Mouse (Mus musculus): Measurements from ENCODE around the gene Fbxo30.
"Not testable (repeated sequence)": the region's sequence is repeated elsewhere in the genome, so short reads cannot be mapped to it uniquely, and the experiment has no call there.

Fbxo30 gene

GRCm38 (mm10) chr10:11280578-11281463, at the start of gene Fbxo30:
Fbxo30 (plus strand) TSS chr10:11281330.
- peak; percentile 91 for DNase-seq

- DNase-seq = no peak
These were observed 47.9 kb upstream of the Fbxo30 start for GRCm38 (mm10) chr10:11233208-11233607.

- DNase-seq = not testable (repeated sequence)
These were observed 38.1 kb upstream of the Fbxo30 start for GRCm38 (mm10) chr10:11242988-11243387.

GRCm38 (mm10) chr10:11248210-11248609, 32.9 kb upstream of the Fbxo30 start:
- no peak for DNase-seq

- DNase-seq = no peak
These were observed 30.7 kb upstream of the Fbxo30 start for GRCm38 (mm10) chr10:11250247-11250997.

- DNase-seq = not testable (repeated sequence)
These were observed 27.5 kb upstream of the Fbxo30 start for GRCm38 (mm10) chr10:11253581-11253980.

- DNase-seq = no peak
These were observed 21.0 kb upstream of the Fbxo30 start for GRCm38 (mm10) chr10:11260119-11260518.

GRCm38 (mm10) chr10:11262292-11262691, 18.8 kb upstream of the Fbxo30 start:
- DNase-seq = not testable (repeated sequence)

GRCm38 (mm10) chr10:11263795-11264194, 17.3 kb upstream of the Fbxo30 start:
- DNase-seq = not testable (repeated sequence)

- DNase-seq = no peak
These were observed 12.0 kb upstream of the Fbxo30 start for GRCm38 (mm10) chr10:11269165-11269564.

- DNase-seq = no peak
These were observed 6.7 kb upstream of the Fbxo30 start for GRCm38 (mm10) chr10:11274431-11274830.

GRCm38 (mm10) chr10:11280235-11280577, 924 bp upstream of the Fbxo30 start:
- no peak for DNase-seq

GRCm38 (mm10) chr10:11281498-11282305, 572 bp downstream of the Fbxo30 start:
- DNase-seq = peak; percentile 42

- no peak for DNase-seq
These were observed 1.1 kb downstream of the Fbxo30 start for GRCm38 (mm10) chr10:11282306-11282631.

- no peak for DNase-seq
These were observed 17.3 kb downstream of the Fbxo30 start for GRCm38 (mm10) chr10:11298418-11298817.

- no peak for DNase-seq
These were observed 24.4 kb downstream of the Fbxo30 start for GRCm38 (mm10) chr10:11305365-11306053.

- no peak for DNase-seq
These were observed 24.9 kb downstream of the Fbxo30 start for GRCm38 (mm10) chr10:11306054-11306367.

- DNase-seq = no peak
These were observed 28.7 kb downstream of the Fbxo30 start for GRCm38 (mm10) chr10:11309866-11310265.

- DNase-seq = no peak
These were observed 29.4 kb downstream of the Fbxo30 start for GRCm38 (mm10) chr10:11310481-11310880.

- DNase-seq = not testable (repeated sequence)
These were observed 36.8 kb downstream of the Fbxo30 start for GRCm38 (mm10) chr10:11317856-11318454.

- DNase-seq = no peak
These were observed 38.4 kb downstream of the Fbxo30 start for GRCm38 (mm10) chr10:11319446-11319970.

GRCm38 (mm10) chr10:11322316-11322715, 41.2 kb downstream of the Fbxo30 start:
- no peak for DNase-seq

All from cerebellum, adult 11 months (tissue).